Mouse (Mus musculus): ENCODE measurements around the gene Notch1. TPM values are rescaled to one million over a fixed set of nuclear protein-coding genes. Genes with fewer than 3 reads are reported as not detected.

The Notch1 gene
- polyA plus RNA-seq, 1 experiment = 16.3 TPM

DNA sequence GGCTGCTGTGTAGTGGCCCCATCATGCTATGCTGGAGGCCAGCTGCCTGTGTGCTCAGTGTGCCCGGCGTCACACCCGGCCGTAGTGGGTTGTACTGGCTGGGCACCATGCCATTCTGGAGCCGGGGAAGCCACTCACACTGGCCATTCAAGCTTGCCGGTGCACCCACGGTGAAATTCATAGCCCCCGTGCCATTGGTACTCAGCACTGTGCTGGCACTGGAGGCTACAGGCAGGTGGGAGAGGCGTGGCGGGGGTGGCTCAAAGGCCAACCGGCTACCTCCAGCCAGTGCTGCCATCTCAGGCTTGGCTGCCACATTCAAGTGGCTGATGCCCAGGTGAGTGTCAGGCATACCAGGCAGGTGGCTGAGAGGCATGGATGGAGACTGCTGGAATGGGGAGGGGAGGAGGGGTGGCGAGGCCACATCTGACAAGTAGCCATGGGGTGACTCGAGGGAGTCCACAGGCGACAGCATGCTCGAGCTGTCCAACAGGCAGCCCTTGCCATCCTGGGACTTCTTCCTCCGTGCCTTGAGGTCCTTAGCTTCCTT, 56.3 kb downstream of the Notch1 start:
- no peaks in the 10 kb centered on the region for H3K27me3 ChIP-seq (ENCODE audit: control insufficient read depth, insufficient read depth, insufficient read length)
- no peak overlapping the region for H3K4me2 ChIP-seq (ENCODE audit: low read depth)
- no peak overlapping the region for H3ac ChIP-seq (ENCODE audit: control insufficient read depth, insufficient read length)
- H3K36me3 ChIP-seq (ENCODE audit: control insufficient read depth, insufficient read depth) = peaks cover 34% of the 10 kb centered on the region
- TF ChIP-seq POLR2AphosphoS2 (IDR thresholded peaks at IDR 0.05; ENCODE audit: insufficient read length, low read depth) (no peak), MAX (IDR thresholded peaks at IDR 0.05; ENCODE audit: low read depth) (no peak), MYOG (IDR thresholded peaks at IDR 0.05; ENCODE audit: control insufficient read depth in 1 of 3, insufficient read depth in 1 of 3, insufficient read length in 2 of 3, low read depth in 2 of 3) (no peak), MYOD1 (IDR thresholded peaks at IDR 0.05; ENCODE audit: control insufficient read depth in 1 of 3, insufficient read length in 2 of 3, low read depth in 2 of 3) (no peak), TCF3 (IDR thresholded peaks at IDR 0.05; ENCODE audit: insufficient read length, low read depth) (no peak), SRF (IDR thresholded peaks at IDR 0.05; ENCODE audit: control insufficient read depth, insufficient read length, low read depth) (no peak), POLR2A (IDR thresholded peaks at IDR 0.05; ENCODE audit: insufficient read length, low read depth) (no peak), E2F4 (IDR thresholded peaks at IDR 0.05; ENCODE audit: insufficient read depth) (no peak), CEBPB (IDR thresholded peaks at IDR 0.05; ENCODE audit: insufficient read depth, poor library complexity, severe bottlenecking) (no peak), TCF12 (IDR thresholded peaks at IDR 0.05; ENCODE audit: insufficient read depth, poor library complexity, severe bottlenecking) (no peak), REST (IDR thresholded peaks at IDR 0.05; ENCODE audit: insufficient read depth, insufficient read length) (no peak), USF1 (IDR thresholded peaks at IDR 0.05; ENCODE audit: low read depth) (no peak)
- H3K79me2 ChIP-seq (ENCODE audit: control insufficient read depth, insufficient read depth) = no peaks in the 10 kb centered on the region
- H3K4me3 ChIP-seq = no peak overlapping the region

DNA sequence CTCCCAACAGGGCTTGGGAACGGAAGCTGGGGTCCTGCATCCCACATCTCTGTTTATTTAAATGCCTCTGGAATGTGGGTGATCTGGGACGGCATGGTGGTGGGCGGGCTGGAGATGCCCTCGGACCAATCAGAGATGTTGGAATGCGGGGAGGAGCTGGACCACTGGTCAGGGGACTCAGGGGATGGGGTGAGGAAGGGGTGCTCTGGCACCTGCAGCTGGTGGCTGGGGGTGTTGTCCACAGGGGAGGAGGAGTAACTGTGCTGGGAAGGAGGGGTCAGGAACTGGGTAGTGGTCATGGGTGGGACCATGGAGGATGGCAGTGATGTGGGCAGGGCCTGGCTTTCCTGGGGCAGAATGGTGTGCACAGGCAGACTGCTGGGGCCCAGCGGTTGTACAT, 57.0 kb downstream of the Notch1 start:
- Histone ChIP-seq H3K79me2 (ENCODE audit: control insufficient read depth, insufficient read depth) (no peaks in the 10 kb centered on the region), H3ac (ENCODE audit: control insufficient read depth, insufficient read length) (no peak overlapping the region), H3K27me3 (ENCODE audit: control insufficient read depth, insufficient read depth, insufficient read length) (no peaks in the 10 kb centered on the region), H3K36me3 (ENCODE audit: control insufficient read depth, insufficient read depth) (peaks cover 31% of the 10 kb centered on the region), H3K4me3 (no peak overlapping the region), H3K4me2 (ENCODE audit: low read depth) (no peak overlapping the region)
- TF ChIP-seq POLR2AphosphoS2 (IDR thresholded peaks at IDR 0.05; ENCODE audit: insufficient read length, low read depth) (peak; percentile 53), E2F4 (IDR thresholded peaks at IDR 0.05; ENCODE audit: insufficient read depth) (no peak), POLR2A (IDR thresholded peaks at IDR 0.05; ENCODE audit: insufficient read length, low read depth) (no peak), TCF3 (IDR thresholded peaks at IDR 0.05; ENCODE audit: insufficient read length, low read depth) (no peak), TCF12 (IDR thresholded peaks at IDR 0.05; ENCODE audit: insufficient read depth, poor library complexity, severe bottlenecking) (no peak)

DNA sequence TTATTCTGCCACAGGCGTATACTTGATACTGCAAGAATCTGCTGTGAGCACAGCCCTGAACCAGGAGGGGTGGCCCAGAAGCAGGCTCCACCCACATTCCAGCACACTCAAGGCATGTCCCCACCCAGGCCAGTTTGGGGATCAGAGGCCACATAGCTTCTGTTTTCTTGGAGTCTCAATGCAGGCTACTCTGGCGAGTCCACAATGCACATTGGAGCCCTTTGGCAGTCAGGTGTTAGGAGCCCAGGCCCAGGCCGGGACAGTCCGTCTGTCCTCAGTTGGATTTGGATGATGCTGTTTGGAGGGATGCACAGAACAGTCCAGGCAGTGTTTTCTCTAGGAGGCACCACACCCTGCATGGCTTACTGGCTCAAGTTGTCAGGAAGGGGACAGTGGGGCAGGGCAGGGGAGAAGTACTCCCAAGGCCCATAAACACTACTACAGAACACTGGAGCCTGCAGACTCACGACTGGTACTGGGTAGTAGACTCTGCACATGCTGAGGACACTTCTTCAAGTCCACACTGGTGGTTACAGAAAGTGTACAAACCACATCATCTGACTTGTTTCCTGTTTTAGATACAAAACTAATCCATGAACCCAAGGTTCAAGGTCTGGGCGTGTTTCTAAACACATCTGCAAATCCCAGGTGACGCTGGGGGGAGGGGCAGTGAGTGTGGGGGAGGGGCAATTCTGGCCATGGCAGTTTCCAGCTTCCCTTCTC, 57.9 kb downstream of the Notch1 start:
- no peaks in the 10 kb centered on the region for H3K79me2 ChIP-seq (ENCODE audit: control insufficient read depth, insufficient read depth)
- H3K4me2 ChIP-seq (ENCODE audit: low read depth) = peak overlapping the region; percentile 43
- TF ChIP-seq POLR2A (IDR thresholded peaks at IDR 0.05; ENCODE audit: insufficient read length, low read depth) (peak; percentile 41), POLR2AphosphoS2 (IDR thresholded peaks at IDR 0.05; ENCODE audit: insufficient read length, low read depth) (no peak), MYOD1 (IDR thresholded peaks at IDR 0.05; ENCODE audit: control insufficient read depth in 1 of 3, insufficient read length in 2 of 3, low read depth in 2 of 3) (peak in 1 of 3 experiments; percentile 16), MYOG (IDR thresholded peaks at IDR 0.05; ENCODE audit: control insufficient read depth in 1 of 3, insufficient read depth in 1 of 3, insufficient read length in 2 of 3, low read depth in 2 of 3) (peak in 1 of 3 experiments; percentile 31), SRF (IDR thresholded peaks at IDR 0.05; ENCODE audit: control insufficient read depth, insufficient read length, low read depth) (no peak)
- H3ac ChIP-seq (ENCODE audit: control insufficient read depth, insufficient read length) = no peak overlapping the region
- H3K36me3 ChIP-seq (ENCODE audit: control insufficient read depth, insufficient read depth) = peaks cover 26% of the 10 kb centered on the region
- H3K27me3 ChIP-seq (ENCODE audit: control insufficient read depth, insufficient read depth, insufficient read length) = no peaks in the 10 kb centered on the region
- H3K4me3 ChIP-seq = no peak overlapping the region

DNA sequence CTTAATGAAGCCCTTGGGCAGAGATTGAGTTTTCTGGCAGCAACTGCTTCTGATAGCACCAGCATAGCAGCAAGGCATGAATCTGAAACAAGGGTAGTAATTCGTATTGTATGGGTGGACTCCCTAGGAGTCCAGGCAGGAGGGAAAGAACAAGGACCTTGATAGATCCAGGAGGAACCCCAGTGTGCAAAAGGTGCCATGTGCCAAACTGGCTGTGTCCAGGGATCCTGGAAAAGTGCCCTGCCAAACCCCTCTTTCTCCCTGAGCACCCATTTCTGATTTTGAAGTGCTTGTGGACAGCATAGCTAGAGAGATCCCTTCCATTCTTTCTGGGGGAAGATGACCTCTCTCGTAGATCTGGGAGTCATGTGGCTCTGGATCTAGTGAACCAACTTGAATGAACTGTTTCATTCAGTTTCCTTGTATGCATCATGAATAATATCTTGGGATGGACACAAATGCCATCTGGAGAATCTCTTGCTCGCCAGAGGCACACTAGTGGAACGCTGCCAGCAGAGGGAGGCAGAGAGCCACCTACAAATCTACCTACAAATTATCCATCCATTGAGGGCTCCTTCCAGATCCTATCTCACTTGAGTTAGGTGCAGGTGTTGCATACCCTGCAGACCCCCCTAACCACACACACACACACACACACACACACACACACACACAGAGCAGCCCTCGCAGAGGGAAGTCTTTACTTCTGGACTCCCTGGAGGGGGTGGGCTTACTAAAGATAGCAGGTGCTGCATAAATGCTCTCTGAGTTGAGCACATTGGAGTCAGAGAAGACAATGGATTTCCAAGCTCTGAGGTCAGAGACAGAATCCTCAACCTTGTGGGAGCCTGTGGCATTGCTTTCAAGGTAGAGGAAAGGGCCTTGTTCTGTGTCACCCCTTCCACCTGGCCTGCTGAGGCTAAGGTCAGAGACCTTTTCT, 67.1 kb downstream of the Notch1 start:
- no peak for TF ChIP-seq MYOD1 (IDR thresholded peaks at IDR 0.05; ENCODE audit: control insufficient read depth in 1 of 3, insufficient read length in 2 of 3, low read depth in 2 of 3)
- no peak for TF ChIP-seq E2F4 (IDR thresholded peaks at IDR 0.05; ENCODE audit: insufficient read depth)
- TF ChIP-seq SRF (IDR thresholded peaks at IDR 0.05; ENCODE audit: control insufficient read depth, insufficient read length, low read depth) = no peak
- TF ChIP-seq MAX (IDR thresholded peaks at IDR 0.05; ENCODE audit: low read depth) = no peak
- no peak for TF ChIP-seq CEBPB (IDR thresholded peaks at IDR 0.05; ENCODE audit: insufficient read depth, poor library complexity, severe bottlenecking)
- TF ChIP-seq TCF3 (IDR thresholded peaks at IDR 0.05; ENCODE audit: insufficient read length, low read depth) = no peak
- no peak for TF ChIP-seq REST (IDR thresholded peaks at IDR 0.05; ENCODE audit: insufficient read depth, insufficient read length)
- no peak for TF ChIP-seq MYOG (IDR thresholded peaks at IDR 0.05; ENCODE audit: control insufficient read depth in 1 of 3, insufficient read depth in 1 of 3, insufficient read length in 2 of 3, low read depth in 2 of 3)
- TF ChIP-seq USF1 (IDR thresholded peaks at IDR 0.05; ENCODE audit: low read depth) = no peak
- TF ChIP-seq POLR2AphosphoS2 (IDR thresholded peaks at IDR 0.05; ENCODE audit: insufficient read length, low read depth) = no peak
- TF ChIP-seq TCF12 (IDR thresholded peaks at IDR 0.05; ENCODE audit: insufficient read depth, poor library complexity, severe bottlenecking) = no peak
- no peak for TF ChIP-seq POLR2A (IDR thresholded peaks at IDR 0.05; ENCODE audit: insufficient read length, low read depth)
- no peak overlapping the region for H3K4me2 ChIP-seq (ENCODE audit: low read depth)
- peaks cover 16% of the 10 kb centered on the region for H3K79me2 ChIP-seq (ENCODE audit: control insufficient read depth, insufficient read depth)
- no peaks in the 10 kb centered on the region for H3K27me3 ChIP-seq (ENCODE audit: control insufficient read depth, insufficient read depth, insufficient read length)
- no peaks in the 10 kb centered on the region for H3K36me3 ChIP-seq (ENCODE audit: control insufficient read depth, insufficient read depth)
- H3K4me3 ChIP-seq = no peak overlapping the region
- no peak overlapping the region for H3ac ChIP-seq (ENCODE audit: control insufficient read depth, insufficient read length)
